Mouse (Mus musculus): ENCODE results near the gene Phykpl.

Phykpl gene

DNA sequence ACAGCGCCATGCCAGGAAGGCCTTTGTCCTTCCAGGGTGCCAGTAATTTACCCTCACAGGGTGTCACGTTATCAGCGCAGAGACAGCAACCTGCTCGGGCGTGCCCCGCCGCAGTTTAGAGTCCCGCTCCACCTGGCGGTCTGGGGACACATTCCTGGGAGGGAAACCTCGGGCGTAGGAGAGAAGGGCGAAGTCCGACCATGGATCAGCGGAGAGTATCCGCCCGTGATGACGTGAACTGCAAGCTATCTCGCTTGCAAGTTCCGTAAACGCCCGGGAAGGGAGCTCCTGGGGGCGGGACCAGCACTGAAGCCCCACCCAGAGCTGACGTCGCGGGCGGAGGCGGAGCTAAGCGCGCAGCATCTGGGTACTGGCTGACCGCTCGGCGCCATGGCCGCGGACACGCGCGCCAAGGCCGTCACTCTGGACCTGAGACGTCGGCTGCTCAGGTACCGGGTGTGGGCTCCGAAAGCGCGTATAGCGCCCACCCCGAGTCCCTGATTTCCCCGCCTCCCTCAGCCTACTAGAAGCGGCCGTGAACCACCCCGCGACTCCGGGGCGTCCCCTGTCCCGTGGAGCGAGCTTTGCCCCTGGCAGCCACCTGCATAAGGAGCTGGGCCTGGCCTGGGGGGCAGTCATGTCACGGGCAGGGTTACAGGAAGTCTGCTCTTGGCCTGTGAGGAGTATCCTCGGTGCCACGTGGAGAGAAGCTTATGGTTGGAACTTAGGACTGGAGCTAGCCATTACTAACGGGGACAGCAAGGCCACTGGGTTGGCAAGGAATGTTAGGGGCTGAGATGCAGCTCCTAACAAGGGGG lies at the start of gene Phykpl:
Gene Phykpl (plus strand): TSS at position 327 of the 818 bp plus-strand sequence.
- DNase-seq (ENCODE audit: low spot score in 2 of 2) = peak; percentile 95 to 97

DNA sequence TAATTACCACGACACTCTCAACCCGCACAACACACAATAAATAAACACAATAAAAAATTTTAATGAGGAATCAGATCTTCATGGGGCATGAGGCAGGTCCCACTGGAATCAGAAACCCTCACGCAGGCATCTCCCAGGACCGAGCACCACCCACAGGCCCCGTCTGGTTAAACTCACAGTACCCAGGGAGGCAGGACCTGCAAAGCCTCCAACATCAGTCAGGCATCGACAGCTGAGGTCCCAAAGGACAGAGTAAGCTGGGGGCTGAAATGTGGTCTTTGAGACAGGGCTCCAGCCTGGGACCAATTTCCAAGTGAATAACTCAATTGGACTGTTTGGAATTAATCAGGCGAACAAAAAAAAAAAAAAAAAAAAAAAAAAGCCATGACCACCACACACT lies 46.2 kb upstream of the Phykpl start:
- DNase-seq (ENCODE audit: low spot score in 2 of 2) = no peak

DNA sequence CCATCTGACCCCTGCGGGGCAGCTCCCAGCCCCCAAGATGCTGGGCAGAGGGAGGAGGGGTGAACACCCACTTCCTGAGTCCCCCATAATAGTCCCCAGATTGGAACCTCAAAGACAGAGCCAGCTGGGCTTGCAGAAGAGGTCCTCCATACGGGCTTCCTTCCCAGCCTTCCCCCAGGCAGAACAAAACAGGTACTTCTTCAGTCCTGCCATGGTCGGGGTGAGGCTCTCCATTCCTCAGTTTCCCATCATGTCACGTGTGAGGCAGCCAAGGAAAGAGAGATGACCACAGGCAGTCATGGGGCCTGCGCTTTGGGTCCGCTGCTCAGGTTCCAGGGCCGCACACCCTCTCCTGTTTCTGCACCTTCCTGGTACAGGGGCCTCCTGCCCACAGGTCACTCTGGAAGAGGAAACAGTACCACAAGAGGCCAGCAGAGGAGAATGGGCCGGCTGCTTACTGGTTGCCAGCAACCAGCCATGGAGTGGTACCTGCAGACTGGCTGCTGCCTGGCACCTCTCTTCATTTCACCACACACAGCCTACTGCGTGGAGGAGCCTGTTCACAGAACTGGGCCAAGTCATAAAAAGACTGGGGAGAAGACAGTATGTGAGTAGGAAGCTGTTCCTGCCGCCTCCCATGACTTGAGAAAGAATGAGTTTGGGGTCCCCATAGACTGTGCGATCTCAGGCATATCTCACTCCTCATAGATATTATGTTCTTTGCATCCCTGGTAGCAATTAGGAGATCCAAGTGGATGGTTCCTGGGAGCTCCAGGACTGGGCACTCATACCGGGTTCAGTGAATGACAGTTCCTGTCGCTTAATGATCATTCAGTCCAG lies 45.4 kb upstream of the Phykpl start:
- DNase-seq (ENCODE audit: low spot score in 2 of 2) = no peak

DNA sequence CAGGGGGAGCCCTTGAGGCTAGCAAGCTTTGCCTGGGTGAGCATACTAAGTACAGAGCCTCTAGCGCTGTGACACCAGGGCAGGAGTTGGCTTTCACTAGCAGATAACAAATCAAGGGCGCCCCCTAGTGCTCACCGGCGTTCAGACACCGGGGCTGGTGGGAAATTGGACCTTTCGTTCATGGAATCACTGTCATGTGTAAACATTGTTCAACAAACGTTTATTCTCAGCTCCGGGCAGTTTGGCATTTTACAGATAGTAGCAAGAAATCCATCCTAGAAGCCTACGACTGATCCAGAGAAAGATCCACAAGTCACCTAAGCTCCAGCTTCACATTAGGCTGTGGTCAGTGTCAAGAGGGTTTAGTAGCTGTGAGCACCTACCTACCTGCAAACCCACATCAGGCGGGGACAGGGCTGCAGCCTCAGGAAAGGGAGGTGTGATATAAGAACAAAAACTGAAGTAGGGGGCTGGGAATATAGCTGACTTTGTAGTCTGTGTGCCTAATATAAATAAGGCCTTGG lies 44.7 kb upstream of the Phykpl start:
- DNase-seq (ENCODE audit: low spot score in 2 of 2) = peak; percentile 82 to 94

DNA sequence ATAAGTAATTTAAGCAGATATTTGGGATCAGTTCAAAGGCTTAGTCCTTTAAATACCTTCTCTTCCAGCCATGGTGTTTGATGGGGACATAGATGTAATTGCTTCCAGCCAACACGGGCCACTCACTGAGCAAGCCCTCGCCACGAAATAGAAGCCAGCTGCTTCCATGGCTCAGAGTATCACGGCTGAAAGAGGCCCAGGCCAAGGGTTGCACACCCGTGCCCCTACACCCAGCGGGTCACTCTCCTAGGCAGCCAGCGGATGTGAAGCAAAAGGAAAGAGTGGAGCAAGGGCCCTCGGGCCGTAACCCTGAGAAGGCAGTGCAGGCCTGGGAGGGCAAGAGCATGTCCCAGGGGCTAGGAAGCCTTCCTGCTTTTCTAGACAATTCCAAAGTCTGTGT lies 42.1 kb upstream of the Phykpl start:
- no peak for DNase-seq (ENCODE audit: low spot score in 2 of 2)

DNA sequence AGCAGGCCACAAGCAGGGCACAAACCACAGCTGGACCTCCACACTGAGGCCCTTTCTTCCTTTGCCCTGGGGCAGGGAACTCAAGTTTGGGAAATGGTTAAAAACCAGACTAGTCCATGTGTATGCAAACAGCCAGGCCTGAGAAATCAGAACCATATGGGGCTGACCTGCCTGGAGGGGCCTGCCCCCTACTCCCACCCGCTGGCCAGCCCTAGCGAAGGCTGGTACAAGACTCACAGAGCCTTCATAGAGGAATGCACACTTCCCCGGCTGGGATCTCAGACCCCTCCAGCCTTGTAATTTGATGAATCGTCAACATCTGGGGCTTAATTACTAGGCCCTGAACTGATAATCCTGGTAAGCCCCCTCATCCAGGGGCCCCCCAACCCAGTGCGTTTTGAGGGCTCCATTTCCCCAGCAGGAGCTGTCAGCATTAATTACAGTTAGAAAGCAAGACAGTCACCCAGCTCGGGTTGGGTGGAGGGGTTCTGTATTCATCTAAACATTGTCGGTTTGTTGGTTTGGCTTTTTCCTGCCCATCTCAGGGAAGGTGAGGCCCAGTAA lies 41.0 kb upstream of the Phykpl start:
- no peak for DNase-seq (ENCODE audit: low spot score in 2 of 2)

DNA sequence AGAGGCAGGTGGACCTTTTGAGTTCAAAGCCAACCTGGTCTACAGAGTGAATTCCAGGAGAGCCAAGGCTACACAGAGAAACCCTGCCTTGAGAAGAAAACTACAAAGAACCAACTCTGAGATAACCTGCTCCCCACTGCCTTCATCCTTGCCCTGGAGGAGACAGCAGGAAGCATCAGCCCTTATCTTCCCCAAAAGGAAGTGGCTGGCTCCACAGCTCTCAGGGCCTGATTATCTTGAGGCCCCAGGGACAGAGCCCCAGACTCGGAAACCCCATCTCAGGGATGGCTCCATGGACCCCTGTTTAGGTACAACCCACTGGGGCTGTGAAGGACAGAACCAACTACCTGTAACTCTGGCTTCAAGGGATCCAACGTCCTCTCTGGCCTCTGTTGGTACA lies 40.1 kb upstream of the Phykpl start:
- no peak for DNase-seq (ENCODE audit: low spot score in 2 of 2)

DNA sequence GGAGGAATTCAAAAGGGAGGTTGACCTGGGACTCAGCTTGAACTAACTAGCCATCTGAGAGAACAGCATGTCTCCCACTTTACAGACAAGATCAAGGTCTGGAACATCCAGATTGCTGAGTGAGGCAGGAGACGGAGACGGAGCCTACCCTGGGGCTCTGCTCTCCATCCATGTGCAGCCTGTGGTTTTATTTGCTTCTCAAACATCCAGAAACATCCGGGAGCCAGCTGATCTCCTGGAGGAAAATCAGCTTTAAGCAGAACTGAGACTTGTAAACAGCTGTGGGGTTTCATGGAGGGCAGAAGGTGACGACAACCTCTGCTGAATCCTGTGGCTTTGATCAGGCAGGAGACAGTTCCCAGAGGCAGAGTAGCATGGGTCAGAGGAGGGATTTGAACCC lies 38.7 kb upstream of the Phykpl start:
- no peak for DNase-seq (ENCODE audit: low spot score in 2 of 2)

DNA sequence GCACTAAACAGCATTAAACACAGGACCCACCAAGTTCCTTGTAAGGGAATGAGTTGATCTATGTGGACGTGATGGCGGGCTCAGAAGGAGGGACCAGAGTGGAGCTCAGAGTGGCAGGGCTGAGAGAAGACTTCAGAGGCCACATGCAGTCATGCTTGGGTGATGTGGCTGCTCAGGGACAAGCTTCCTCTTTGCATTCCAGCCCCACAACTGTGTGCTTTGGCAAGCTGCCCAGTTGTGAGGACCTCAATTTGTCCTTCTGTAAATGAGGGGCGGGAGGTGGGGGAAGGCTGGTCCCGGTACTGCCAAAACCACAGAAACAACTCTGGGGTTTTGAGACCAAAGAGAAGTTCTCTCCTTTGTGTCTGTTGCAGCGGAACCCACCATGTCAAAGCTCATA lies 33.3 kb upstream of the Phykpl start:
- peak in 1 of 2 experiments; percentile 9 for DNase-seq (ENCODE audit: low spot score in 2 of 2)

DNA sequence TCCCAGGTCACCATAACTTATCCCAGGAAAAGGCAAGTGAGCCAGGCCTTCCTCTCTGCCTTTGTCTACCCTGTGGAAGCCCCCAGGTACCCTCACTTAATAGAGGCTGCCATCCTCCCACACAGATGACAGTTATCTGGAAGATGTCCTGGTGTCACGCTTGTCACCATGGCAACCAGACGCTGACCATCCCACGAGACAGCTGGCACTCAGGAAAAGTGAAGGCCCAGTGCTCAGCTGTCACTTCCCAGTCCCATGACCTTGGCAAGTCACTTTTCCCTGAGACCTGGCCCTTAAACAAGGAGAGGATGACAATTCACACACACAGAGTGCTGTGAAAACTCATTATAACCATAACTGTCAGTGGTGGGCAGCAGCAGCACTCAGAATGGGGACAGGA lies 32.5 kb upstream of the Phykpl start:
- DNase-seq (ENCODE audit: low spot score in 2 of 2) = no peak

DNA sequence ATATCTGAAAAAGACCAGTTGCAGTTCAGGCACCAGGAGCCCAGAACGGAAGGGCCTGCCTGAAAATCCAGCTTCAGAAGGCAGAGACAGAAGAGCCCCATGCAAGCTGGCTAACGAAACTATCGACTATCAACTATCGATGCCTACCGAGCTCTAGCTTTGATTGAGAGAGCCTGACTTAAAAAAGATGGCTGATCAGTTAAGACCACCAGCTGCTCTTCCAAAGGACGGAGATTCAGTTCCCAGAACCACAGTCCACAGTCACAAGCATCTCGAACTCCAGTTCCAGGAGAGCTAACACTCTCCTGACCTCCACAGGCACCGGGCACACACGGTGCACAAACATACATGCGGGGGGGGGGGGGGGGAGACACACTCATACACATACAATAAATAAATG lies 30.0 kb upstream of the Phykpl start:
- no peak for DNase-seq (ENCODE audit: low spot score in 2 of 2)

DNA sequence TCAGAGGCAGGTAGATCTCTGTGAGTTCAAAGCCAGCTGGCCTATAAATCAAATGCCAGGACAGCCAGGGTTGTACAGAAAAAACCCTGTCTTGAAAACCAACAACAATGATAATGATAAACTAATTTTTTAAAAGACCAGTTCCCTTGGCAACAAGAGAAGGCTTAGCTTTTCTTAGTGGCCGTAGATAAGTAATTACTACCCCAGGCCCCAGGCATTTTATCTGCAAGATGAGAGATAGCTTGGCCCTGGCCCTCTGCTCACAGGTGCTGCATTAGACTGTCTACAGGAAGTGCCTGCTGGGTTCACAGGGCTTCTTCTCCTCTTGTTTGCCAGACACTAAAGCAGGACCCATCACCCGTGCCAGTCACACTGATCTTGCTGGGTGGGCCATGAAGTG lies 29.5 kb upstream of the Phykpl start:
- DNase-seq (ENCODE audit: low spot score in 2 of 2) = no peak

DNA sequence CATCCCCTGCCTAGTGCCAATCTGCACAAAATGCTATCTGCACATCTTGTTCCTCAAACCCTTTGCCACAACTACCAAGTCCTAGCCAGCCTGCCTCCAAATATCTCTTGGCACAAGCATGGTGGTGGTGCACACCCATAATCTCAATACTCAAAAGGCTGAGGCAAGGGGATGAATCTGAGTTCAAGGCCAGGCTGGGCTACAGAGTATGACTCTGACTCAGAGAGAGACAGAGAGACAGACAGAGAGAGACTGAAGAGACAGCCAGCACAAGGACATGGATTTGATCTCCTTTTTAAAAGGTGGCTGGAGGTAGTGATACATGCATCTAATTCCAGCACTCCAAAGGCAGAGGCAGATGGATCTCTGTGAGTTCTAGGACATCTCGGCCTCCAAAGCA lies 21.3 kb upstream of the Phykpl start:
- DNase-seq (ENCODE audit: low spot score in 2 of 2) = no peak

DNA sequence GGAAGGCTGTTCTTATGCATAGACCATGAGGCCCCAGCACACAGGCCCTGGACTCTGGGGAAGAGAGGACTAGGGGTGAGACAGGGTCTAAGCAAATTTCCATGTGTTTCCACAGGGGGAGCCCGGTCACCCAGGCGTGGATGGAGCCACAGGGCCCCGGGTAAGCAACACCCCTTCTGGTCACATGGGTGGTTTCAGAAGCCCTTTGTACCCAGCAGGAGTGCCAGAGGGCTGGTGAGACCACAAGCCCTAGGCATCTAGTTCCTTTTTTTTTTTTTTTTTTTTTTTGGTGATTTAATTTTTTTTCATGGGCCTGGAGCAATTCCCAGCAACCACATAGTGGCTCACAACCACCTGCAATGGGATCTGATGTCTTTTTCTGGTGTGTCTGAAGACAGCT lies 19.5 kb upstream of the Phykpl start:
- no peak for DNase-seq (ENCODE audit: low spot score in 2 of 2)

DNA sequence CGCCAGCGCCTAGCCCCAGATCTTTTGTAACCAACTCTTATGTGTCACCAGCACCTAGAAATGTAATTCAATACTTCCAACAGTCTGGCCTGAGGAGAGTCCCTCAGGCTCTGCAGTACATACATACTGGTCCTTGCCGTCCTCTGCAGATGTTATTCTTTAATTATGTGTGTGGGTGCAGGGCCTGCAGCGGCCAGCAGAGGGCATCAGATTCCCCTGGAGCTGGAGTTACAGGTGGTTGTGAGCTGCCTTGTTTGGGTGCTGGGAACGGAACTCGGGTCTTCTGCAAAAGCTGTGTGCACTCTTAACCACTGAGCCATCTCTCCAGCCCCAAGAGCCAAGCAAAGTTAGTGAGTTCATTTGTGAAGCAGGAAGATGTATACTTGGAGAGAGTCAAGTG lies 18.6 kb upstream of the Phykpl start:
- DNase-seq (ENCODE audit: low spot score in 2 of 2) = no peak

DNA sequence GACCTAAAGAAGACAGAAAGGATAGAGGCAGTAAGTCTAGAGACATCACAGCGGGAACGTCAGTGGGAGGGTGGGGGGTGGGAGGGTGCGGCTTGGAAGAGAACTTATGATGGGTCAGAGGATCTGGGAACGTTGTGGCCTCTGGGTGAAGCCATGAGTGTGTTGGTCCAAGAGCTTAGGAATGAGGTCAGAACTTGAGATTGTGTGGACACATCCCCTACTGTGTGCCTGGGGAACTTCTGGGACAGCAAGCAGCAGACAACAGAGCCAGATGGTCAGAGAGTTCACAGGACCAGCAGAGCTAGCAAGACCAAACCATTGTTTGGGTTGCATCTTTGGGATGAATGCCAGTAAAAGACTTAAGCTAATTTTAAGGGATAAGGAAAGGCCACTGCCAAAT lies 15.8 kb upstream of the Phykpl start:
- no peak for DNase-seq (ENCODE audit: low spot score in 2 of 2)

DNA sequence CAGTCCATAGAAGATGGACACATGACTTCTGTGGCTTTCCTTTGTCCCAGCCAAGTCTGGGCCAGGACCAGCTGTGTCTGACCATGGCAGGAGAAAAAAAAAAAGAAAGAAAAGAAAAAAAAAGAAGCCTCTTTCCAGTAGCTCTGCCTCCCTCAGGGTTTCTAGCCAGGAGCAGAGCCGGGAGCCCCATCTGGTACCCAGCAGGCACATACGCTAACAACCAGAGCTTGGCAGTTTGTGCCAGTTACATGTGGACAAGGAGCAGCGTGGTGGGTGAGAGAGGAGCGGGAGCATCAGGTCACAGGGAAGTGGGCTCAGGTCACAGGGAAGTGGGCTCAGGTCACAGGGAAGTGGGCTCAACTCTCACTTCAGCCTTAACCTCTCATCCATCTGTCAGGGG lies 8.1 kb upstream of the Phykpl start:
- DNase-seq (ENCODE audit: low spot score in 2 of 2) = no peak

DNA sequence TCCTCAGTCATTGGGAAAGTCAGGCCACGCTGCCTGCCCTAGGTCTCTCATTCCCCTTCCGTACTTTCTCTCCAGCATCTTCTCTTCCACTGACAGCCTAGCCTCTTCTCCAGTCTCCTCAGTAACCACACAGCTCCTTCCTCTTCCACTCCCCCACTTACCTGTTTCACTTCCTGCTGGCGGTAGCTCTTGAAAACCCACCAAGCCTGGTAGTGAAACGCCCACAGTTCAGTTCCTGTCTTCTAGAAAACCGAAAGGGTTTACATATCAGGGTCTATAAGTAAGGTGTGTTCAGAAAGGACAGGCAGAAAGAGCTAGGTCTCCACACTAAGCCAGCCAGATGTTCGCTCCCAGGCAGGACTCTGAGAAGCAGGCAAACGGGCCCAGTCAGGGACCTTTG lies 7.0 kb upstream of the Phykpl start:
- DNase-seq (ENCODE audit: low spot score in 2 of 2) = peak in 1 of 2 experiments; percentile 31

DNA sequence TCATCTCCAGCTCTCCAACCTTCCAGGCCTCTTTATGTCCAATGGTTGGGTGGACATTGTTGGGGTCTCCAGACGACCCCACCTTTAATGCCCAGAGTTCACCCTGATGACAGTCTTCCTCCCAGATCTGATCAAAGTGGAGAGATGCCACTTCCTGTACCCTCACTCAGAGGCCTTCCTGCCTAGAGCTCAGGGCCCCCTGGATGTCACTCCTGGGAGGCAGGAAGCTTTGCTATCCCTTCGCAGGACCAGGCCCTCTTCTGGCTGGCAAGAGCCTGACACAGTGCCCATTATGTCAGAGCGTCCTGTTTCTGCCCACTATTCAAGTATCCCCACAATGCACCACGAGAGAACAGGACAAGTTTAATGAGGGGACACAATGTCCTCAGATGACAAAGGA lies 5.5 kb upstream of the Phykpl start:
- no peak for DNase-seq (ENCODE audit: low spot score in 2 of 2)

DNA sequence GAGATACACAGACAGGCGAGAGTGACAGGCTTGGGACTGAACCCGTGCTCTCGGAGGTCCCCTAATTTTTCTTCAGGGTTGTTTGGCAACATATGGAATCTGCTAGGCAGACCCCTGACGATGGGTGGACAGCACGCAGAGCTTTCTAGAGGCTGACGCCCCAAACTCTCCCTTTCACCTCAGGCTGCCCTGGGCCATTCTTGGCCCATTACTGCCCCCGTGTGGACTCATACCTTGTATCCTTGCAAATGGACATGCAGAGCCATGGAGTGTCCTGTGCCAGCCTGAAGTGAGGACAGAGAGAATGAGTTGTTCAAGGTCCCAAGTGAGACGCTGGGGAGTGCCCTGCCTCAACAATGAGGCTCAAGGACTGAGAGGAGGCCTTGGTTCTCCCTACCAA lies 1.8 kb upstream of the Phykpl start:
- DNase-seq (ENCODE audit: low spot score in 2 of 2) = peak; percentile 59 to 80

DNA sequence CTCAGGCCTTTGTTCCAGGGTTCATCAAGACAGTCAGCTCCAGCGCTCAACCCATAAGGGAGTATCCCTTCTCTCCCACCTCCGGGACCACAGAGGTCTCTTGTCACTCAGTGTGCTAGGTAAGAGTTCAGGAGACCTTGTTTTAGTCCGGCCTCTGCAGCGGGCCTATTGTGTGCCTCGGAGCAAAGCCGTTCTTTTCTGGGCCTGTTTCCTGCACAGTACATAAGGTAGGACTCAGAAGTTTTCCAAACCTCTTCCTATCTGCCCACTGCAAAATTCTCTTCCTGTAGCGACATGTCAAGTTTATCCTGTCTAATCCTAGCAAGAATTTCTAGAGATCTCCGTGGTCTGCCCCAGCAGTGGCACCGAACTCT lies 513 bp upstream of the Phykpl start:
- DNase-seq (ENCODE audit: low spot score in 2 of 2) = no peak

DNA sequence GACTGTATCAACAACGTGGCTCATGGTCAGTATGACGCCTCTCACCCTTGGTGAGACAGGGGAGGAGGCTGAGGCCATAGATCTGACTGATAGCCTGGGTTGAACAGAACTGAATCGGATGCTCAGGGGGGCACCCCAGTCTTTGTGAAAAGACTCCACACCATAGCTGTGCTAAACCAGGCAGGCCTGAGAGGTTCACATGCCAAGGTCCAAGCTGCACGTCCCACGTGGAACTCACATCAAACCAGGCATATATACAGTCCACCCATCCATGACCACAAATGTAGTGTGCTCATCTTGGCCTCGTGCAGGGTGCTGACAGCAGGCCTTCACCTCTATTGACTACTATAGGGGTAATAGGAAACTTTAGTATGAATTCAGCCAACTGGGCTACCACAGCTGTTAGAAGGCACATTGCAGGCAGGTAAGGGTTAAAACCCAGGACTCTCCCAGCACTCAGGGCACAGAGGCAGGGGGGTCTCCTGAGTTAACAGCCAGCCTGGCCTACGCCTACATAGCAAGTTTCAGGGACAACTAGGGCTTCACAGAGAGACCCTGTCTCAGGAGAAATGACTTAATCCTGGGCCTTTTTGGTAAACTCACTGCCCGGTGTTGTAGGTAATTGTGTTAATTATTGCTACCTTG lies 1.2 kb downstream of the Phykpl start:
- DNase-seq (ENCODE audit: low spot score in 2 of 2) = no peak

Data from spleen, postnatal 14 days (tissue).